Mouse (Mus musculus): ENCODE data around the gene Xrn2.

DNA sequence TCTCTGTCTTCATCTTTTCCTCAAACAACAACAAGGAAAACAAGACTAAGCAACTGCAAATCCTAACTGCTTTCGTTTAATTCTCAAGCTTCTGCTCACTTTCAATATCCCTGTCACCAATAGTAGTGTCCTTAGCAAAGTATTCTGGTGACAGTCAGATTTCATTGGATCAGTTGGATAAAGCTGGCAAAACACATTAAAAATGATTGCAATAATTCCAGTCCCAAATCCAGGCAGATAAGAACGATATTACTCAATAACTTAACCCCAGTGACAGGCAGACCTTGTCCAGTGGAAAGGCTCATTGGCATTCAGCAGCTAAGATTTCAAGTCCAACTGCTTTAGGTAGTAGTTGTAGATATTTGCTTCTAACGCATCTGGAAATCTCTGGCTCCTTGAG is 37.8 kb upstream of the Xrn2 start:
- TF ChIP-seq CTCF (IDR thresholded peaks at IDR 0.05; ENCODE audit: insufficient read depth, low read length): no peak
- no peak for TF ChIP-seq POLR2A (IDR thresholded peaks at IDR 0.05; ENCODE audit: borderline replicate concordance, extremely low read depth, low read depth, low read length)
